Mouse (Mus musculus): Measurements from ENCODE around the gene Rin1. TPM values are rescaled to one million over a fixed set of nuclear protein-coding genes. Genes with fewer than 3 reads are reported as not detected.
"Not testable (repeated sequence)": the region's sequence is repeated elsewhere in the genome, so short reads cannot be mapped to it uniquely, and the experiment has no call there.

Gene Rin1
- 60.2 and 82.9 TPM in 2 replicates for polyA plus RNA-seq (2011; ENCODE audit: insufficient read length, low read depth, missing spikeins)

DNA sequence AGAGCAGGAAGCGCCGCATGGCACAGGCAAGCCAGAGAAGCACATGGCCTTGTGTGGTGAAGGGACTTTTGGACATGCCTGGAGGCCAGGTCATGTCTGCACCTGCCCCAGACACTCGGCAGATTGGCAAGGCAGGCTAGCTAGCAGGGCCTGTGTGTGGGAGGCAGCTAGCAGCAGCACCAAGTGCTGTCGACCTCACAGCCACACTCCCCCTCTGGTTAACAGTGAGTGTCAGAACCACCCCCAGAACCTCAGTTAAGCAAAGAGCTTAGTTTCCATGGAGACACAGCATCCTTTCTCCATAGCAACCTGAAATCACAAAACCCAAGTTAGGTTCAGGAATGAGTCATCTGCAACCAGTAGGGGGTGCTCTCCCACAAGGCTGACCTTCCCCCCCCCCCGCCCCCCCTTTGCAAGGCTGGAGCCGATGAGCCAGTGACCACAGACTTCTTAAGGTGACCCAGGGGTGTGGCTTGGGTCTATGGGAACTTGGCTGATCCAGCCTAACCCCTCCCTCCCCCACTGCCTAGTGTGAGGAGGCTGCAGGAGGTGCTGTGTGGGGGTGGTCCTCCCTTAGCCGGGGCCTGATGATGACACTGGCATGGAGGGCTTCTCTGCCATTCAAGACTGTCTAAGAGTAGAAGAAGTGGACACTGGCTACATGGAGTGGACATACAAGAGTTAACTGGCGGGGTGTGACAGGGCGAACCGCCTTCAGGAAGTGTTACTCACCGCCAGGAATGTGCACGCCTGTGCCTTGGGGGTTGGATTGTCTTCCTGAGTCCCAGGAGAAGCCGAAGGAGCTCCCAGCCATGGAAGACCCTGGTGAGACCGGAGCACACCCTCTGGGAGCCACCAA lies at the start of gene Rin1:
Rin1 (plus strand) TSS at position 435 of the 859 bp plus-strand sequence.
- Histone ChIP-seq H3K4me1 (ENCODE audit: control insufficient read depth, insufficient read depth, low read length) (0 out of 2 replicates have a peak, but pooled peaks cover 7% of the 10 kb centered on the region), H3K4me3 (ENCODE audit: insufficient read depth, low read length) (peak within 1 kb of the TSS; percentile 69), H3K27ac (ENCODE audit: insufficient read depth, low read length) (peak within 1 kb of the TSS; percentile 87)
- no peak for TF ChIP-seq CTCF (IDR thresholded peaks at IDR 0.05; ENCODE audit: borderline replicate concordance, insufficient read depth, low read length)
- TF ChIP-seq POLR2A (IDR thresholded peaks at IDR 0.05; ENCODE audit: low read depth, low read length), result peak; percentile 88

DNA sequence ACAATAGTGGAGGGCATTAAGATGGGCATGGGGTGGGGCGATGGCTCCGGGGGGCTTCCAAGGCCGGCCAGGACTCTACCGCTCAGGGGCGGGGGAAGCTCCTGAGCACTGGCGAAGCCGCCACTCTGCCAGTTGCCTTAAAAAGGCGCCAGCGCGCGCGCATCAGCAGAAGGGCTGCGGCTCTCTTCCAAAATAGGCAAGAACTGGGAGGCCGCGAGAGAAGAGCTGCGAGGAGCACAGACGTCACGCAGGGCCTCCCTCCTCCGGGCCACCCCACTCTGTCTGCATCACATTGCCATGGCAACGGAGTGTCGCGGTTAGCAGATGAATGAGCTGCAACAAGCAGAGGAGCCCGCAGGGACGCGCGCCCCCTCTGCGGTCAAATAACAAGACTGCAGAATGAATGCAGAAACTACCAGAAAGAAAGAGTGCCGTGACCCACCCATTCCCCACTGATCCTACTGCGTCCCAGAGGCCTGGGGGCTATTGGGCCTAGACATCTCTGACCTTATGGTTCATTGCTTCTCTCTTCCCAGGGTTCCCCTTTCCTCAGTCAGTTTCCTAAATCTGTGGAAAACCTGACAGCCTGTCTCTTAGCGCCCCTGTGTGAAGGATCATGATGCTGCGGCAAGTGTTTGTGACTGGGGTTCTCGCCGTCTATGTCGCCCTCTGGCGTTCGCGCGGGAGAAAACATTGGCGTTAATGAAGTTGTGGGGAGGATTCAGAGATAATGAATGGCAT lies 48.4 kb upstream of the Rin1 start:
- peak overlapping the region; percentile 42; the same call in 1 of the 2 replicates for H3K27ac ChIP-seq (ENCODE audit: insufficient read depth, low read length)
- TF ChIP-seq CTCF (IDR thresholded peaks at IDR 0.05; ENCODE audit: borderline replicate concordance, insufficient read depth, low read length), result peak; percentile 96
- peak; percentile 59; the same call in 1 of the 2 replicates for TF ChIP-seq POLR2A (IDR thresholded peaks at IDR 0.05; ENCODE audit: low read depth, low read length)
- peaks cover 5% of the 10 kb centered on the region; the same call in 1 of the 2 replicates for H3K4me1 ChIP-seq (ENCODE audit: control insufficient read depth, insufficient read depth, low read length)
- peak overlapping the region; percentile 19 for H3K4me3 ChIP-seq (ENCODE audit: insufficient read depth, low read length)

DNA sequence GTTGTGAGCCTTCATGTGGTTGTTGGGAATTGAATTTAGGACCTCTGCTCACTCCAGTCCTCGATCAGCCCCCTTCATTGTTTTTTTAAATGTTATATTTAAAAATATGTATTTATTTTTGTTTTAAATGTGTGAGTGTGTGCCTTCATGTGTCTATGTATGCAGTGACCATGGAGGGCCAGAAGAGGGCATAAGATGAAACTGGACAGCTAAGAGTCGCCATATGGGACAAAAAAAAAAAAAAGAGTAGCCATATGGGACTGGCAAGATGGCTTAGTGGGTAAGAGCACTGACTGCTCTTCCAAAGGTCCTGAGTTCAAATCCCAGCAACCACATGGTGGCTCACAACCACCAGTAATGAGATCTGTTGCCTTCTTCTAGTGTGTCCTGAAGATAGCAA lies 46.6 kb upstream of the Rin1 start:
- H3K27ac ChIP-seq (ENCODE audit: insufficient read depth, low read length); H3K4me1 ChIP-seq (ENCODE audit: control insufficient read depth, insufficient read depth, low read length); H3K4me3 ChIP-seq (ENCODE audit: insufficient read depth, low read length): not testable (repeated sequence)

DNA sequence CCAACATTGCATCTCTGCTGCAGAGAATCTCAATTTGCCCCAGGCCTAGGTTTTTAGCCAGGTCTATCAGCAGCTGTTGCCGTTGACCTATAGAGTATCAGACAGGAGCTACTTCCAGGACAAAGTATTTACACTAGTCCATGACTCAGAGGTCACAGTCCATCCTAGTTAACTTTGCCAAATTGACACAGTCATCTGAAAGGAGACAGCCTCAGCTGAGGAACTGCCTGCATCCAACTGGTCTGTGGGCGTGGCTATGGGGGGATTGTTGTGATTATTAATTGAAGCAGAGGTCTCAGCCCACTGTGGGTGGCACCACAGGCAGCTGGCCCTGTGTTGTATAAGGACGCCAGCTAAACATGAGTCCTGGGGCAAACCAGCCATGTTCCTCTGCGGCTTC lies 45.4 kb upstream of the Rin1 start:
- Histone ChIP-seq H3K27ac (ENCODE audit: insufficient read depth, low read length) (no peak overlapping the region), H3K4me3 (ENCODE audit: insufficient read depth, low read length) (no peak overlapping the region), H3K4me1 (ENCODE audit: control insufficient read depth, insufficient read depth, low read length) (peaks cover 4% of the 10 kb centered on the region; the same call in 1 of the 2 replicates)
- TF ChIP-seq CTCF (IDR thresholded peaks at IDR 0.05; ENCODE audit: borderline replicate concordance, insufficient read depth, low read length), result no peak
- TF ChIP-seq POLR2A (IDR thresholded peaks at IDR 0.05; ENCODE audit: low read depth, low read length), result no peak

DNA sequence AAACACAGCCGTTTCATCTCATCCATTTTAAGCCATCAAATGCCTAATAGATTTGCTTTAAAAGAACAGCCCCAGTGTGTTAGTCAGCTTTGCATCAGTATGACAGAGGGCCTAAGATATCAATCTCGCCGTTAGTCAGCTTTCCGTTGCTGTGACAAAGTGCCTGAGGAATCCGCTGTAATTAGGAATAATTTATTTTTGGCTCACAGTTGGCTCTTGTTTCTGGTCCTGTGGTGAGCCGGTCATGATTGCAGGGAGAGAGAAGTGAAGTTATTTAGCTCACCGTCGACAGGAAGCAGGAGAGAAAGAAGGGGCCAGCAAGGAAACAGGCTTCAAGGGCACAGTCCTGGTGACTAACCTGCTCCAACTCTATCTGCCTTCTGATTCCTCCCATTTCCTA lies 37.1 kb upstream of the Rin1 start:
- Histone ChIP-seq H3K27ac (ENCODE audit: insufficient read depth, low read length) (peak overlapping the region; percentile 84), H3K4me3 (ENCODE audit: insufficient read depth, low read length) (no peak overlapping the region), H3K4me1 (ENCODE audit: control insufficient read depth, insufficient read depth, low read length) (peaks cover 23% of the 10 kb centered on the region)
- TF ChIP-seq POLR2A (IDR thresholded peaks at IDR 0.05; ENCODE audit: low read depth, low read length) (no peak), CTCF (IDR thresholded peaks at IDR 0.05; ENCODE audit: borderline replicate concordance, insufficient read depth, low read length) (no peak)

DNA sequence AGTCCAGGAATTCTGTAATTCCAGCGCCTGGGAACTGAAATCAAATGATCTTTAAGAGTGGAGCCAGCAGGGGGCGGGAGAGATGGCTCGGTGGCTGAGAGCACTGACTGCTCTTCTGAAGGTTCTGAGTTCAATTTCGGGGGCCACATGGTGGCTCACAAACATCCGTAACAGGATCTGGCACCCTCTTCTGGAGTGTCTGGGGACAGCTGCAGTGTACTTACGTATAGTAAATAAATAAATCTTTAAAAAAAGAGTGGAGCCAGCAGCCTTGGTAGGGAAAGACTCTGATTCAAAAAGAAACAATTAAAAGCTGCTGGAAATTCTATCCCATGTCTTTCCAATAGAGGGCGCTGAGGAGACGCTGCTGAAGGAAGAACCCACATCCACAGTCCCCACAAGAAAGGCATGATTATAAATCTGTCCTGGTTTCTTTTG lies 35.3 kb upstream of the Rin1 start:
- peaks cover 28% of the 10 kb centered on the region for H3K4me1 ChIP-seq (ENCODE audit: control insufficient read depth, insufficient read depth, low read length)
- no peak overlapping the region for H3K4me3 ChIP-seq (ENCODE audit: insufficient read depth, low read length)
- TF ChIP-seq CTCF (IDR thresholded peaks at IDR 0.05; ENCODE audit: borderline replicate concordance, insufficient read depth, low read length), result no peak
- no peak for TF ChIP-seq POLR2A (IDR thresholded peaks at IDR 0.05; ENCODE audit: low read depth, low read length)
- H3K27ac ChIP-seq (ENCODE audit: insufficient read depth, low read length), result peak overlapping the region; percentile 19; the same call in 1 of the 2 replicates

DNA sequence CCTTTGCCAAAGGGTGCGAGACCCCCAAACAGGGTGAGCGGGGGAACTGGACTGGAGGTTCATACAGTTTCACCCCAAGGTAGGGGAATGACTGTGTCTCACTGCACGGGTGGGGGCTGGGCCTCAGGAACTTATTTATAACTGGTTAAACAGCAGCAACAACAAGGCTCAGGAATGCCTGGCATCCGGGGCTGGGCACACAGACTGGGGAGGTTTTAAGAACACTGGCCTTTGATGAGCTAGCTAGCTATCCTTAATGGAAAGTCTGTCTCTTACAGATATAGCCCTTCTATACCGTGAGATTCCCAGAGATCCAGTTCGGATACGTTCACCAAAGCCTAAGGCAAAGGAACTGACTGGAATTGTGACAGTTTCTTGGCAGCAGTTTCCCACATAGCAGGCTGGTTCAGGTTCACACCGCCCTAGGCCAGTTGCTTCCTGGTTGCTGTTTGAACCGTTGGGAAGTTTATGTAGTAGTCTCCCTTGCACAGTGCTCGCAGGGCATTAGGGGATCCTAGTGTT lies 34.0 kb upstream of the Rin1 start:
- H3K4me1 ChIP-seq (ENCODE audit: control insufficient read depth, insufficient read depth, low read length), result peaks cover 28% of the 10 kb centered on the region
- peak overlapping the region; percentile 85 for H3K27ac ChIP-seq (ENCODE audit: insufficient read depth, low read length)
- H3K4me3 ChIP-seq (ENCODE audit: insufficient read depth, low read length), result no peak overlapping the region
- TF ChIP-seq POLR2A (IDR thresholded peaks at IDR 0.05; ENCODE audit: low read depth, low read length), result no peak
- TF ChIP-seq CTCF (IDR thresholded peaks at IDR 0.05; ENCODE audit: borderline replicate concordance, insufficient read depth, low read length), result no peak

DNA sequence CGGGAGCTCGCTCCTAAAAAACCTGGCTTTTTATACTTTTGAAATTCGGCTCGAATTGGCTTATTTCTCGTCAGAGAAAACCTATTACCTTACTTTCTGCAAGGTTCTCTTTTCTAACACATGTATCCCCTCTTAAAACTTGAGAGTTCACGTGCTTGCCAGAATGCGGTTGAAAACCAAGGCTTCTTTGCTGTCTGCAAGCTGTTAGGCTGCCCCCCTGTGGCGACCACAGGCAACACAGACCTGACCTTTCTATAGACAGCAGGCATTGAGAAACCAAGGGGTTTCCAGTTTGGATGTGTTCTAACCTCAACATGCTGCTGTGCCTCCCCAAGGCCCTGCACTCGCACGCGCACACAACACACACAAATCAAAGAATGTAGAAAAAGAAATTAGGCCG lies 33.5 kb upstream of the Rin1 start:
- Histone ChIP-seq H3K27ac (ENCODE audit: insufficient read depth, low read length) (peak overlapping the region; percentile 85), H3K4me3 (ENCODE audit: insufficient read depth, low read length) (no peak overlapping the region), H3K4me1 (ENCODE audit: control insufficient read depth, insufficient read depth, low read length) (peaks cover 28% of the 10 kb centered on the region)
- TF ChIP-seq CTCF (IDR thresholded peaks at IDR 0.05; ENCODE audit: borderline replicate concordance, insufficient read depth, low read length), result peak; percentile 61; the same call in 1 of the 2 replicates
- no peak for TF ChIP-seq POLR2A (IDR thresholded peaks at IDR 0.05; ENCODE audit: low read depth, low read length)

DNA sequence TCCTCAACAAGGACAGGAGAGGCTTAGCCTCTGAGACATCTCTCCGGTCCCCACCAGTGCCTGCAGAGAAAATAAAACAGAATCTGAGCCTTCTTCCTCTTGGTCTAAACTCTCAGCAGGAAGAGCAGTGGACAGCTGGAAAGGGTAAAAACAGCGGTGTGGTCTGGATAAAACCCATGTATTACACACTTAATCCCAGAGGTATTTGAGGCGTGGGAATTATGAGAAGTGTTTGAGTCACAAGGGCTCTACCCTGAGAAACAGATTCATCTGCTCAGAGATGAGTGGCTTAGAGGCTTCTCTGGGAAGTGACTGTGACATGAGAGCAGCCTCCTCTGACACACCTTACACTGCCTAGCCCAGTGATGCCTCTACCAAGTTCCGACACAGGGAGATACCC lies 32.7 kb upstream of the Rin1 start:
- Histone ChIP-seq H3K27ac (ENCODE audit: insufficient read depth, low read length) (peak overlapping the region; percentile 85), H3K4me1 (ENCODE audit: control insufficient read depth, insufficient read depth, low read length) (peaks cover 25% of the 10 kb centered on the region), H3K4me3 (ENCODE audit: insufficient read depth, low read length) (no peak overlapping the region)
- TF ChIP-seq POLR2A (IDR thresholded peaks at IDR 0.05; ENCODE audit: low read depth, low read length) (no peak), CTCF (IDR thresholded peaks at IDR 0.05; ENCODE audit: borderline replicate concordance, insufficient read depth, low read length) (no peak)

Measured in embryonic fibroblast, embryonic 13.5 days (primary cell).